Mouse (Mus musculus) embryonic facial prominence, embryonic 14.5 days (tissue): ENCODE data around the gene Atp6v1fnb. TPM values are rescaled to one million over a fixed set of nuclear protein-coding genes. Genes with fewer than 3 reads are reported as not detected.

ENCODE experiments used
- ATAC-seq: fragments of 200-750 bp; cut with Nextera tagmentation; 2 replicates; pipeline ENCODE4 v1.8.0; 2017; ENCODE audit warnings: low read depth, moderate number of reproducible peaks, moderate TSS enrichment
- DNase-seq: peaks from one replicate; pipeline ENCODE4 v3.0.0-alpha.2; 2015; ENCODE audit warnings: low spot score
- H3K27ac ChIP-seq: fragments of 300-500 bp; sonication (generic); replicated peaks from 2 replicates; pipeline ENCODE4 v1.5.1; 2014; ENCODE audit warnings: low read depth, mild to moderate bottlenecking, low read length, moderate library complexity
- H3K27me3 ChIP-seq: fragments of 300-500 bp; sonication (generic); replicated peaks from 2 replicates; pipeline ENCODE4 v1.6.1; 2014; ENCODE audit warnings: low read length; ENCODE audit not compliant: control insufficient read depth, insufficient read depth
- H3K36me3 ChIP-seq: fragments of 300-500 bp; sonication (generic); 2 replicates; pipeline ENCODE4 v1.6.1; 2014; ENCODE audit warnings: low read length, mixed read lengths; ENCODE audit not compliant: control insufficient read depth, insufficient read depth
- H3K4me1 ChIP-seq: fragments of 300-500 bp; sonication (generic); 2 replicates; pipeline ENCODE4 v1.6.1; 2014; ENCODE audit warnings: antibody characterized with exemption, low read length; ENCODE audit not compliant: control insufficient read depth, insufficient read depth
- H3K4me2 ChIP-seq: fragments of 300-500 bp; sonication (generic); 2 replicates; pipeline ENCODE4 v1.6.1; 2014; ENCODE audit warnings: low read depth, mild to moderate bottlenecking, low read length, moderate library complexity, mixed read lengths
- H3K4me3 ChIP-seq: fragments of 300-500 bp; sonication (generic); 2 replicates; pipeline ENCODE4 v1.5.1; 2014; ENCODE audit warnings: low read depth, mild to moderate bottlenecking, low read length
- H3K9ac ChIP-seq: fragments of 300-500 bp; sonication (generic); 2 replicates; pipeline ENCODE4 v1.6.1; 2014; ENCODE audit warnings: low read depth, mild to moderate bottlenecking, low read length, moderate library complexity, mixed read lengths
- H3K9me3 ChIP-seq: fragments of 300-500 bp; sonication (generic); 2 replicates; pipeline ENCODE4 v1.6.1; 2016; ENCODE audit warnings: low read length; ENCODE audit not compliant: control insufficient read depth
- WGBS: fragments of 180-500 bp; shearing (Covaris S2); extraction: QIAGEN DNeasy Blood & Tissue Kit; methylation state at CpG from one replicate; pipeline ENCODE4 v1.1.7; 2014; 5-methylcytosine and 5-hydroxymethylcytosine counted together
- polyA plus RNA-seq: library from polyadenylated mRNA; unstranded; fragments of >200 nt; fragmentation: Nextera tagmentation; extraction: Ambion mirVana; gene quantifications from 2 replicates; pipeline ENCODE4 v1.2.1, GENCODE M21; 2014

The Atp6v1fnb gene
- polyA plus RNA-seq, 1 experiment from 2014 or later = not detected

DNA sequence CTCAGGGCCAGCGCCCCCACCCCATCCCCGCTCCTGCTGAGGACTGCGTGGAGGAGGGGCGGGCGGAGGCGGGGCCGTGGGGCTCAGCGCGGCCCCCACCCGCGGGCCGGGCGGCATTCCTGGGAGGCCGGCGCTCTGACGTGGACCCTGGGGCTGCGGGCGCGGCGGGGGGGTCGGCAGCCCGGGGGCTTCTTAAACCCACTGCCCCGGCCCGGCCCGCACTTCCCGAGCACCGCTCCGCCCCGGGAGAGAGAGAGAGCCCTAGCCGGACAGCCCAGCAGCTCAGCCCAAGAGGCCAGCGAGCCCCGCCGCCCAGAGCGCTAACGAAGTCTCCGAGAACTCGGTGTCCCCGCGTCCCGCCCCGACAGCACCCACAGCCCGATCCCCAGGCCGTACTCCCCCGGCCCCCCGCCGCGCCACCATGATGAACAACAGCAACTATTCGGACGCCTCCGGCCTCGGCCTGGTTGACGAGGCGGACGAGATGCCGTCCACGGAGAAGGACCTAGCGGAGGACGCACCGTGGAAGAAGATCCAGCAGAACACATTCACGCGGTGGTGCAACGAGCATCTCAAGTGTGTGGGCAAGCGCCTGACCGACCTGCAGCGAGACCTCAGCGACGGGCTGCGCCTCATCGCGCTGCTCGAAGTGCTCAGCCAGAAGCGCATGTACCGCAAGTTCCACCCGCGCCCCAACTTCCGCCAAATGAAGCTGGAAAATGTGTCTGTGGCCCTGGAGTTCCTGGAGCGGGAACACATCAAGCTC lies 38.0 kb upstream of the Atp6v1fnb start, which contains the start of gene Flnc:
Gene Flnc, plus strand, starts transcription at position 219 of the 766 bp plus-strand sequence.
- Histone ChIP-seq H3K9me3 (no peaks in the 10 kb centered on the region), H3K4me3 (peak within 1 kb of the TSS; percentile 71), H3K4me2 (peak within 1 kb of the TSS; percentile 84), H3K27me3 (peaks cover 14% of the 10 kb centered on the region), H3K4me1 (peaks cover 34% of the 10 kb centered on the region), H3K27ac (peak within 1 kb of the TSS; percentile 91), H3K36me3 (peaks cover 5% of the 10 kb centered on the region; the same call in 1 of the 2 replicates), H3K9ac (peak within 1 kb of the TSS; percentile 83)
- peak; percentile 67 for DNase-seq
- peak; percentile 9; the same call in 1 of the 2 replicates for ATAC-seq
- 1% methylated on average over 52 of the region's 77 CpGs for WGBS

DNA sequence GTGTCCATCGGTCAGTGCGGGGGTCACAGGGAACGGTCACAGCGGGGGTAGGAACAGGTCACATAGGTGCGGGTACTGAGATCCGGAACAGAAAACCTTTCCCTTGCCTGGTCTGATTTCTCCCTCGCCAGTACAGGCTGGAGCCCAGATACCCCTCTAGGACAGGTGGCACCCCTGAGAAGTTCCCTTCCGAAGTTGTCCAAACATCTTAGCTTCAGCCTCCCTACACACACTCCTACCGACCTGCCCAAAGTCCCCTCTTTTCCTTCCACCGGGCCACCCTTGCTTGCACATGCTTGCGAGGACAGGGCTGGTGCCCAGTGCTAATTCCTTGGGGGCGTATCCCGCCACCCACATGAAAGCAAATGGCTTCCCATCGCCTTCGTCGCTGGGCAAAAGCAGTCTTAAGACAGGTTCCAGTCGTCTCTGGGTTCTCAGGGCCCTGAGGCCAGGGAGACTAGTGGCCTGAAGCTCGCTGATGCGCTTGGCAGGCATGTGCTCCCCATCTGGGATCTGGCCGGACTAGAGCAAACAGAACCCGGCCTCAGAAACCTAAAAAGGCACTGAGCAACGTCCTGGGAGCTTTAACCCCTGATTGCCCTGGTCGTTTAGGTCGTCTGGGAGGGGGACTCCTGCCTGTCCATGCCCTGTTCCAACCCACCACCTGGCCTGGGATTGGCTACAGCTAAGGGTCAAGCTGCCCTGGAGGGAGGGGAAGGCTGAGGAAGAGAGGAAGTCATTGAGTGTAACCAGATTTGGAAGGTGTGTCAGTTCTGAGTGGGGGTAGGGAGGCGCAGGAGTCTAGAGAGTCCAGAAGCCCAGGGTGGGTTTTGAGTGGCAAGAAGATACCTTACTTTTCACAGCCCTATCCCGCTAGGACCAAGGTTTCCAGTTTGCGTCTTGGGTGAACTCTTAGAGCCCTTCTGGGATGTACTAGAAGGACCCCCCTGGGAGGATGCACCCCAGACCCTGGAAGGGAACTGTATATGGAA lies 37.1 kb upstream of the Atp6v1fnb start:
- H3K9ac ChIP-seq = peak overlapping the region; percentile 83
- H3K27me3 ChIP-seq = peaks cover 14% of the 10 kb centered on the region
- peaks cover 34% of the 10 kb centered on the region for H3K4me1 ChIP-seq
- H3K27ac ChIP-seq = peak overlapping the region; percentile 91
- peak overlapping the region; percentile 84 for H3K4me2 ChIP-seq
- WGBS = 5% methylated on average over 25 of the region's 27 CpGs
- DNase-seq (peak; percentile 46), ATAC-seq (no peak)
- peak overlapping the region; percentile 71 for H3K4me3 ChIP-seq
- no peaks in the 10 kb centered on the region for H3K9me3 ChIP-seq
- H3K36me3 ChIP-seq = peaks cover 11% of the 10 kb centered on the region

DNA sequence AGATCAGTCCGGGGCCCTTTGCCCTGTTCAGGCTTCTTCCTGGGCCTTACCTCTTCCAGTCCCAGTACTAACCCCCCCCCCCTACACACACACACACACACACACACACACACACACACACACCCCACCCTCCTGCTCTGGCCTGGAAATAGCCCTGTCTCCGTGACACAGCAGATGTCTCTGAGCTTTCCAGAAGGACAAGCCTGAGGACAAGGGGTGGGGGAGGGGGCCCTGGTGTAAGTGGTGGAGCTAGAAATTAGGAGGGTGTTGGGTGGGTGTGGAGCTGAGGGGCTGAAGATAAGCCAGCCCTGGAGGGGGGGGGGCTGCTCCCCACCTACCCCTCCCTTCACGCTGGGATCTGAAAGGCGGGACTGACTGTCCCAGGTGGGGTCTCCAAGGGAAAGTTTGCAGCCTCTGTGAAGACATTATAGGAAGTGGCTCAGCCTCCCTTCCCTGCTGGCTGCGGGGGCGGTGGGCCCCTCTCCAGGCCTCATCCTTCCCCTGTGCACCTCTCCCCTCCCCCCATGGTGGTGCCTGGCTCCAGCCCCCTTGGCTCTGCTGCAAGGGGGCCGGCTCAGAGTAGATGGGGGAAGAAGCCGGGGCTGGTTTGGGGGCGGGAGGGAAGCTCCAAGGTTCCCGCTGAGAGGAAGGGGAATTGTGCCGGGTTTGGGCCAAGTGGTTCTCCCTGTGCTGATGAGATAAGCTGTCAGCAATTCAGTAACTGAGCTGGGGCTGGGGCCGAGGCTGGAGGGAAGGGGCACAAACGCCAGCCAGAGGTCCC lies 36.1 kb upstream of the Atp6v1fnb start:
- WGBS = 0% methylated on average over 10 of the region's 13 CpGs
- peak overlapping the region; percentile 84 for H3K4me2 ChIP-seq
- H3K9ac ChIP-seq = peak overlapping the region; percentile 83
- DNase-seq (peak; percentile 94), ATAC-seq (peak; percentile 79)
- peak overlapping the region; percentile 71 for H3K4me3 ChIP-seq
- H3K36me3 ChIP-seq = peaks cover 17% of the 10 kb centered on the region
- H3K4me1 ChIP-seq = peaks cover 34% of the 10 kb centered on the region
- H3K27ac ChIP-seq = peak overlapping the region; percentile 91
- no peaks in the 10 kb centered on the region for H3K9me3 ChIP-seq
- H3K27me3 ChIP-seq = peaks cover 14% of the 10 kb centered on the region

DNA sequence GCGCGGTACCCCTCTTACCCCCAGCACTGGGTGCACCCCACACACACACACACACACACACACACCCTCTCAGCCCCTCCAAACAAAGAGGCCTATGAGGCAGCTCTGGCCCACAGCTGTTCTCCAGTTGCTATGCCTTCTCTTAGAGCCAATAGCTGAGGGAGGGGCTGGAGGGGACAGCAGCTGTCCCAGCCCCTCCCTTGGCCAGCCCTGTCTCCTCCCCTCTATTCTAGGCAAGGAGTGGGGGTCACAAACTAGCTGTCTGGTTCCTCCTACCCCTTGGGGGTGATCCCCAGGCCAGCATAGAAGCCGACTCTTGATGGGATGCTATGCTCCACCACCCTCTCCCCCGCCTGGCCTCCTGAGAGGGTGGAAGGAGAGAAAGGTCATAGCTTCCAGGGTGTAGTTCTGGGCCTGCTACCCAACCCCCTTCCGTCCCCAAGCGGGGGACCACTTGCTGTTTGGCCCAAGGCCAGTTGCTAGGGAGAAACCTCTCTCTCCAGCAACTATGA lies 35.2 kb upstream of the Atp6v1fnb start:
- no peaks in the 10 kb centered on the region for H3K9me3 ChIP-seq
- H3K4me3 ChIP-seq = peak overlapping the region; percentile 71
- peaks cover 14% of the 10 kb centered on the region for H3K27me3 ChIP-seq
- peaks cover 26% of the 10 kb centered on the region for H3K36me3 ChIP-seq
- H3K9ac ChIP-seq = peak overlapping the region; percentile 83
- H3K4me2 ChIP-seq = peak overlapping the region; percentile 84
- peak overlapping the region; percentile 91 for H3K27ac ChIP-seq
- H3K4me1 ChIP-seq = peaks cover 34% of the 10 kb centered on the region
- 4% methylated on average over 5 of the region's 6 CpGs for WGBS
- ATAC-seq (peak; percentile 70), DNase-seq (peak; percentile 94)

DNA sequence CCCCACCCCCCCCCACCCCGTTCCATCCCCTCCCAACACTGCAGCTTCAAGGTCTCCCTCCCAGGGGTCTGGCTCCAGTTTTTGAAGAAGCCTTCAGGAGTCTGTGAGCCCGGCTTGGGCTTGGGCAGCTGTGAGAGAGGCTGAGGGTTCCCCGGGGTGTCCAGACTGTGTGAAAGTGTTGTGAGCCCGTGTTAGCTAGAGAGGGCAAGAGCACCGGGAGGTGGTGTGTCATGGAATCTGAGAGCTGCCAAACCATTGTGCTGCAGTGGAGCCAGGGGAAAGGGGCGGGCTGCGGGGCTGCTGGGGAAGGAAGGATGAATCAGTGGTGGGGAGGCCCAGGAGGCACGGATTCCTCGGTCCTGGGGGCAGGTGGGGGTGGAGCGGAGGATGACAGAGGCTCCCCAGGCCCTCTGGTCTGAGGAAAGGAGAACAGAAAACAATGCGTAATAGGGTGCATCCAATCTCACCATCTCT lies 34.7 kb upstream of the Atp6v1fnb start:
- peak; percentile 28 for ATAC-seq
- Histone ChIP-seq H3K4me3 (peak overlapping the region; percentile 71), H3K27me3 (peaks cover 14% of the 10 kb centered on the region), H3K4me1 (peaks cover 31% of the 10 kb centered on the region), H3K36me3 (peaks cover 31% of the 10 kb centered on the region), H3K9me3 (no peaks in the 10 kb centered on the region), H3K9ac (peak overlapping the region; percentile 83), H3K4me2 (peak overlapping the region; percentile 84), H3K27ac (peak overlapping the region; percentile 91)
- 6% methylated on average over 11 of the region's 11 CpGs for WGBS
- peak; percentile 81 for DNase-seq

DNA sequence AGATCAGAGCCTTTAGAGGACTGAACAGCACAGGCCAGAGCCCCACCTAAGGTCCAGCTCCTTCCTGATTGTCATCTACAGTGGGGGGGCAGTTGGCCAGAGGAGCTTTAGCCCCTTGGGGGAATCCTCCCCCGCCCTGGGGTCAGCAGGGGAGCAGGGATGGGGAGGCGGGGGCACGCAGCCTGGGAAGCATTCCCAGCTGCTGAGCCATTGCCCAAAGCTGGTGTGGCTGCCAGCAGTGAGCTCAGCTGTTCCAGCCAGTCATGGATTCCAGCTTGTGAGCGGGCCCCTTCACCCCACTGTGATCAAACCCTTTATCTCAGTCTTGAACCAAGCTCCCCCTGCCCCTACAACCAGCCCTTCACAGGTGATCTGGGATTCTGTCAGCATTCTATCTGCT lies 32.0 kb upstream of the Atp6v1fnb start:
- Histone ChIP-seq H3K4me3 (no peak overlapping the region), H3K4me1 (peaks cover 13% of the 10 kb centered on the region), H3K27ac (no peak overlapping the region), H3K9ac (no peak overlapping the region), H3K36me3 (peaks cover 58% of the 10 kb centered on the region), H3K27me3 (0 out of 2 replicates have a peak, but pooled peaks cover 4% of the 10 kb centered on the region), H3K9me3 (no peaks in the 10 kb centered on the region), H3K4me2 (no peak overlapping the region)
- peak; percentile 68 for DNase-seq
- 86% methylated on average over 2 of the region's 4 CpGs for WGBS
- ATAC-seq = no peak

DNA sequence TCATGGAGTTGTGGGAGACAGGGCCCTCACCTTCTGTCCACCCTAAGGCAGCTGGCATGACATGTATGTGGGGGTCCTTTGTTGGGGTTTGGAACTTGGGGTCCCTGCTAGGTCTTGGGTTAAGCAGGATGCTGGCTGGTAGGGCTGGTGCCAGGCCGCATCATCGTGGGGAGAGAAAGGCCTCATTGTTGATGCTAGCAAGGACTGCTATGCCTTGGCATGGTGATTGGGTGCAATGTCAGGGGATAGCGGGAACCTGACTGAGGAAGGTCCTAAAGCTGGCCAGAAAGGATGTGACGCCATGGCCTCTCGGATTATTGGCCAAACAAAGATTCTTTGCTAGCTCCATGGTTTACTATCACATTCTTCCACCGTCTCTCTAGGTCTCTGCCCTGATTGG lies 31.4 kb upstream of the Atp6v1fnb start:
- ATAC-seq (no peak), DNase-seq (no peak)
- peaks cover 11% of the 10 kb centered on the region for H3K4me1 ChIP-seq
- no peak overlapping the region for H3K27ac ChIP-seq
- no peak overlapping the region for H3K4me2 ChIP-seq
- no peaks in the 10 kb centered on the region for H3K9me3 ChIP-seq
- H3K36me3 ChIP-seq = peaks cover 63% of the 10 kb centered on the region
- WGBS = 86% methylated on average over 6 of the region's 6 CpGs
- no peaks in the 10 kb centered on the region for H3K27me3 ChIP-seq
- H3K4me3 ChIP-seq = no peak overlapping the region
- no peak overlapping the region for H3K9ac ChIP-seq
